Mouse (Mus musculus) cerebellum, adult 2 months (tissue): Measurements from ENCODE around the gene Mast4.

Experiments
- CTCF ChIP-seq: fragments of 200-500 bp; IDR thresholded peaks from 2 replicates; pipeline ENCODE4 v1.5.1; 2011; ENCODE audit warnings: low read depth, mild to moderate bottlenecking, control low read depth, low read length, moderate library complexity, borderline replicate concordance; ENCODE audit not compliant: insufficient read depth
- POLR2A ChIP-seq: fragments of 200-500 bp; IDR thresholded peaks from 2 replicates; pipeline ENCODE4 v1.6.1; 2011; ENCODE audit warnings: low read length, control low read depth, borderline replicate concordance; ENCODE audit not compliant: insufficient read depth

DNA sequence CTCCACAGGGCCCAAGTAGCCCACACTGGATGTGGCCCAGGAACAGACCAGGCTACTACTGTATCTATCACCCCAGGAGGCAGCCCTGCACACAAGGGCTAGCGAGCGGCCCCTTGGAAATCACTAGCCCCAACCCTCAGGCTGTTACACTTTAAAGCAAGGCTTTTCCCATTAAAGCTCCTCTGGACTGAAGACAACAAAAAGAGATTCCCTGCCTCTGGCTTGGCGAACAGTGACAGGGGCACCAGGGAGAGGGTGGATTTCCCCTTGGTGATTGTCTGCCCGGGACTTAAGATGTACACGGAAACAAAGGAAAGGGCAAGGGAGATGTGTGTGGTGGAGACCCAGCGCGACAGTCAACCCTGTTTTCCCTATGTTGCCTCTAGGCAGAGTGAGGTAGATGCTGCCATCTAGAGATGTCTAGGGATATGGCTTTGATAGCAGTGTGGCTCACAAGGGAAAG is 213.6 kb downstream of the Mast4 start:
- TF ChIP-seq POLR2A = no peak
- peak; percentile 67; the same call in 1 of the 2 replicates for TF ChIP-seq CTCF
